Mouse (Mus musculus): Measurements from ENCODE around the gene Ubtd2. TPM values are rescaled to one million over a fixed set of nuclear protein-coding genes. Genes with fewer than 3 reads are reported as not detected.

Gene Ubtd2
- polyA plus RNA-seq, 1 experiment = 2.8 TPM

- 51% methylated on average over 4 of the region's 4 CpGs for WGBS
- no peak for DNase-seq (ENCODE audit: low read depth, low spot score)
These were observed 102.9 kb downstream of the Ubtd2 start for GRCm38 (mm10) chr11:32558026-32558425.

GRCm38 (mm10) chr11:32558677-32559076, 103.5 kb downstream of the Ubtd2 start:
- 23% methylated on average over 8 of the region's 8 CpGs for WGBS
- DNase-seq (ENCODE audit: low read depth, low spot score) = no peak

GRCm38 (mm10) chr11:32560015-32560770, 105.0 kb downstream of the Ubtd2 start:
- WGBS = 94% methylated on average over 12 of the region's 12 CpGs
- no peak for DNase-seq (ENCODE audit: low read depth, low spot score)

- DNase-seq (ENCODE audit: low read depth, low spot score) = no peak
- WGBS = 80% methylated on average over 10 of the region's 10 CpGs
These were observed 106.5 kb downstream of the Ubtd2 start for GRCm38 (mm10) chr11:32561465-32562355.

GRCm38 (mm10) chr11:32562706-32563105, 107.5 kb downstream of the Ubtd2 start:
- 77% methylated on average over 5 of the region's 5 CpGs for WGBS
- no peak for DNase-seq (ENCODE audit: low read depth, low spot score)

GRCm38 (mm10) chr11:32563660-32564059, 108.5 kb downstream of the Ubtd2 start:
- 25% methylated on average over 3 of the region's 3 CpGs for WGBS

DNA sequence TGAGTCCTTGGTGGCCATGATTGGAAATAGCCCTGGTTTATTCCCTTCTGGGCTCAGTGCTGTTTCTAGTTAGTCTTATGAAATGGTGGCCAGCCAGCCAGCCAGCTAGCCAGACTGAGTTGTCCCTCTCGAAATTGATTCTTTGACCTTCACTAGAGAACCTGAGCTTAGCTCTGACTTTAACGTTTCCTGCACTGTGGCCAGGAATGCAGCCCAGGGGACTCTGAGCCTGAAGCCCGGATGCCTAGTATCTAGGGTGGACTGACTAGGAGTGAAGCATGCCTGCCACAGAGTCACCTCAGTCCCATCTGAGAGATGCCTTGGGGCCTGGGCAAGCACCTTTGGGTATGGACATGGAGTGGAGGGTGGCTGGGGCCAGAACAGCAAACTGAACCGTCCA, 109.5 kb downstream of the Ubtd2 start:
- WGBS = 33% methylated on average over 4 of the region's 4 CpGs

More at GRCm38 (mm10) chr11:32563660-32564059, 108.5 kb downstream of the Ubtd2 start:
- DNase-seq (ENCODE audit: low read depth, low spot score) = peak; percentile 80

DNA sequence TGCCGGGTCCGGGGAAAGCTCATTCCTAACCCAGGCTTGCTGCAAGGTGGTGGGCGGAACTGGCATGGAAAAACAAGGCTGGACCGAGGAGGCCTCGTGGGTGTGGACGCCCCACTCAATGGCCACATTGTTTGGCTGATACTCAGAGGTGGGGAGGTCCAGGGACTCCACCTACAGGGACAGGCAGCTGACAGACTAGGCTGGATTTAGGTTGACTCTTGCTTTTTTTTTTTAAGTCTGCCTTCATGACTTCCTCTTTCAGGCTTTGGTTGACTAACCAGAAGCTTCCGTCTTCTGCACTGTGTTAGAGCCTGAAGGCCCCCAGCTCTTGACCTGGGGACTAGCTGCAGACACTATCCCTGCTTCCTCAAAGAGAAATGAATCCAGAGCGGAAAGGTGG, 109.9 kb downstream of the Ubtd2 start:
- DNase-seq (ENCODE audit: low read depth, low spot score) = no peak
- WGBS = 22% methylated on average over 8 of the region's 8 CpGs

More for the DNA sequence above, 109.5 kb downstream of the Ubtd2 start:
- no peak for DNase-seq (ENCODE audit: low read depth, low spot score)

DNA sequence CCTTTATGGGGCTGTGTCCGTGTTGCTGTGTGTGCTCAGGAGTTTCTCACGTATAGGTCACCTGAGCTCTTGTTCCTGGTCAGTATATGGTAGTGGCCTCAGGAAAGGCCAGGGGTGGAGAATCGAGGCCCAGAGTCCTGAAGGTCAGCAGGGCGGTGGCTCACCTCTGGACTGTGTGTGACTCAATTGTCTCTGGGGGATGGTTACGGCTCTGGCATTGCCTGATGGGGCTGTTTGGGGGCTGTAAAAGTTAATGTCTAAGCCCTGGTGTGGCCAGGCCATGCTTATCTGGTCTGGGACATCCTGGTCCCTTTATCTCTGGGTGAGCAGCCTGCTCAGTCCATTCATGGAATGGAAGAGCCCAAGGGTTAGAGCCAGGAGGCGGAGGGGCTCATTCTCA, 111.0 kb downstream of the Ubtd2 start:
- DNase-seq (ENCODE audit: low read depth, low spot score) = no peak

More for the DNA sequence above, 111.0 kb downstream of the Ubtd2 start:
- WGBS = 51% methylated on average over 6 of the region's 6 CpGs

Other genes with a start within 250 kb of the Ubtd2 start
- gene Snrnp25, start 250.0 kb upstream of the Ubtd2 start, polyA plus RNA-seq (2012; rRNA removed) = 22.2 and 28.9 TPM in 2 replicates
- 42.0 and 45.2 TPM in 2 replicates for gene Rhbdf1, start 233.1 kb upstream of the Ubtd2 start, polyA plus RNA-seq (2012; rRNA removed)
- gene Mpg, start 228.9 kb upstream of the Ubtd2 start, polyA plus RNA-seq (2012; rRNA removed) = 9.3 and 10.3 TPM in 2 replicates
- 32.7 and 45.3 TPM in 2 replicates for gene Nprl3, start 187.7 kb upstream of the Ubtd2 start, polyA plus RNA-seq (2012; rRNA removed)
- not detected in 2 replicates for gene Hba-x, start 179.0 kb upstream of the Ubtd2 start, polyA plus RNA-seq (2012; rRNA removed)
- 63.7 and 70.9 TPM in 2 replicates for gene Hba-a1, start 171.9 kb upstream of the Ubtd2 start, polyA plus RNA-seq (2012; rRNA removed)
- not detected in 2 replicates for gene Hbq1b, start 168.4 kb upstream of the Ubtd2 start, polyA plus RNA-seq (2012; rRNA removed)
- 127 and 153 TPM in 2 replicates for gene Hba-a2, start 158.9 kb upstream of the Ubtd2 start, polyA plus RNA-seq (2012; rRNA removed)
- not detected in 2 replicates for gene Hbq1a, start 155.3 kb upstream of the Ubtd2 start, polyA plus RNA-seq (2012; rRNA removed)
- 3.4 and 3.7 TPM in 2 replicates for gene Sh3pxd2b, start 107.5 kb upstream of the Ubtd2 start, polyA plus RNA-seq (2012; rRNA removed)
- 0.33 TPM in 1 of 2 replicates, not detected in the other for gene Efcab9, start 76.7 kb downstream of the Ubtd2 start, polyA plus RNA-seq (2012; rRNA removed)
- 13.5 and 30.5 TPM in 2 replicates for gene Stk10, start 77.9 kb downstream of the Ubtd2 start, polyA plus RNA-seq (2012; rRNA removed)
- 31.9 and 41.2 TPM in 2 replicates for gene Fbxw11, start 187.4 kb downstream of the Ubtd2 start, polyA plus RNA-seq (2012; rRNA removed)

Measured in large intestine, adult 2 months (tissue).